Mouse (Mus musculus) hindbrain, embryonic 12.5 days (tissue): ENCODE measurements around the gene Ramp1. TPM values are rescaled to one million over a fixed set of nuclear protein-coding genes. Genes with fewer than 3 reads are reported as not detected.

Experiments used
- ATAC-seq: fragments of 200-750 bp; cut with Nextera tagmentation; 2 replicates; pipeline ENCODE4 v1.8.0; 2017; ENCODE audit warnings: moderate TSS enrichment; ENCODE audit not compliant: low FRiP score
- H3K27ac ChIP-seq: fragments of 300-500 bp; sonication (generic); 2 replicates; pipeline ENCODE4 v1.5.1; 2016; ENCODE audit warnings: mild to moderate bottlenecking
- H3K27me3 ChIP-seq: fragments of 300-500 bp; sonication (generic); 2 replicates; pipeline ENCODE4 v1.6.1; 2016; ENCODE audit warnings: mild to moderate bottlenecking
- H3K36me3 ChIP-seq: fragments of 300-500 bp; sonication (generic); 2 replicates; pipeline ENCODE4 v1.6.1; 2016; ENCODE audit warnings: mild to moderate bottlenecking
- H3K4me1 ChIP-seq: fragments of 300-500 bp; sonication (generic); 2 replicates; pipeline ENCODE4 v1.6.1; 2016
- H3K4me2 ChIP-seq: fragments of 300-500 bp; sonication (generic); replicated peaks from 2 replicates; pipeline ENCODE4 v1.6.1; 2016; ENCODE audit warnings: mild to moderate bottlenecking
- H3K4me3 ChIP-seq: fragments of 300-500 bp; sonication (generic); 2 replicates; pipeline ENCODE4 v1.5.1; 2016; ENCODE audit warnings: mild to moderate bottlenecking
- H3K9ac ChIP-seq: fragments of 300-500 bp; sonication (generic); 2 replicates; pipeline ENCODE4 v1.6.1; 2016; ENCODE audit warnings: mild to moderate bottlenecking, moderate library complexity
- H3K9me3 ChIP-seq: fragments of 300-500 bp; sonication (generic); replicated peaks from 2 replicates; pipeline ENCODE4 v1.6.1; 2016; ENCODE audit warnings: mild to moderate bottlenecking
- WGBS: fragments of 180-500 bp; shearing (Covaris S2); methylation state at CpG from one replicate; pipeline ENCODE4 v1.1.7; 2016; 5-methylcytosine and 5-hydroxymethylcytosine counted together
- polyA plus RNA-seq: library from polyadenylated mRNA; unstranded; fragments of >200 nt; fragmentation: Nextera tagmentation; extraction: Ambion mirVana; gene quantifications from 2 replicates; pipeline ENCODE4 v1.2.1, GENCODE M21; 2016

Ramp1 gene
- polyA plus RNA-seq, 1 experiment from 2014 or later, result 1.1 TPM

- Histone ChIP-seq H3K4me2 (no peak overlapping the region), H3K9me3 (no peaks in the 10 kb centered on the region), H3K4me1 (peaks cover 15% of the 10 kb centered on the region), H3K27ac (no peak overlapping the region), H3K9ac (no peak overlapping the region), H3K36me3 (no peaks in the 10 kb centered on the region), H3K4me3 (no peak overlapping the region), H3K27me3 (peaks cover 30% of the 10 kb centered on the region)
- no peak for ATAC-seq
- 54% methylated on average over 12 of the region's 12 CpGs for WGBS
These were observed 2.3 kb downstream of the Ramp1 start for GRCm38 (mm10) chr1:91181784-91182450.

DNA sequence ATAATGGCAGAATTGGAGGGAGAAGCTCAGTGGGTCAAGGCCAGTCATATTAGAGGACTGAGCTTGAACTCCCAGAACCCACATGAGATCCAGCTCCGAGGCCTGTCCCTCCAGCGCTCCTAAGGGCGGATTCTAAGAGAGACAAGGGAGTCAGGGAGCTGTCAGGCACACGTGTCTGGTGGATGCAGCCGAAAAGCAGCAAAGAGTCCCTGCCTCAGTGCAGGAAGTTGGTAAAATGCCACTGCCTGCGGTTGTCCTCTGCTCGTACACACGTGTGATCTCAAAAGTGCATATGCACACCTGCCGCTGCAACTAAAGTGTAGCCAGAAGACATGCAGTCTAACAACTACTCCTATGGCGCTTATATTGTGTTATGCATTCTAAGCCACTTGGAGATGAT lies 3.7 kb downstream of the Ramp1 start:
- WGBS, result 81% methylated on average over 10 of the region's 10 CpGs
- peaks cover 28% of the 10 kb centered on the region for H3K27me3 ChIP-seq
- H3K9ac ChIP-seq, result no peak overlapping the region
- H3K36me3 ChIP-seq, result no peaks in the 10 kb centered on the region
- no peaks in the 10 kb centered on the region for H3K9me3 ChIP-seq
- H3K27ac ChIP-seq, result no peak overlapping the region
- H3K4me2 ChIP-seq, result no peak overlapping the region
- ATAC-seq, result no peak
- peaks cover 15% of the 10 kb centered on the region for H3K4me1 ChIP-seq
- H3K4me3 ChIP-seq, result no peak overlapping the region

DNA sequence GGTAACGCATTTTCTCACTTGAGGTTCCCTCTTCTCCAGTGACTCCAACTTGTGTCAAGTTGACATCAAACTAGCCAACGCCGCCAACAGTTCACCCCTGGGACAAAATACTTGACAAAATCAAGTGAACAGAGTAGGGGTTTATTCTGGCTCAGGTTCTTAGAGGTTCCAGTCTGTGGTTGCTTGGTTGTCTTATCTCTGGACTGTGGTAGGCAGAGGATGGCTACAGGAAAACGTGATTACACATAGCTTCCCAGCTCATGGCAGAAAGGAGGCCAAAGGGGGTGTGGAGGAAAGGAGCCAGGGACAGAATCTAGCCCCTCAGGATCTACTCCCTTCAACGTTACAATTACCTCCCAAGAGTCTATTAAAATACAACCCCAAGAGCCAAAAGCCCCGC lies 7.1 kb downstream of the Ramp1 start:
- H3K9me3 ChIP-seq, result no peaks in the 10 kb centered on the region
- no peak overlapping the region for H3K27ac ChIP-seq
- H3K27me3 ChIP-seq, result 0 out of 2 replicates have a peak, but pooled peaks cover 3% of the 10 kb centered on the region
- no peak overlapping the region for H3K4me3 ChIP-seq
- H3K4me1 ChIP-seq, result no peaks in the 10 kb centered on the region
- H3K4me2 ChIP-seq, result no peak overlapping the region
- H3K9ac ChIP-seq, result no peak overlapping the region
- 89% methylated on average over 6 of the region's 6 CpGs for WGBS
- H3K36me3 ChIP-seq, result no peaks in the 10 kb centered on the region
- no peak for ATAC-seq

- Histone ChIP-seq H3K4me2 (no peak overlapping the region), H3K9ac (no peak overlapping the region)
- ATAC-seq, result no peak
These were observed 7.7 kb downstream of the Ramp1 start for GRCm38 (mm10) chr1:91187315-91187714.

GRCm38 (mm10) chr1:91187786-91188640 lies 8.4 kb downstream of the Ramp1 start:
- no peak overlapping the region for H3K9ac ChIP-seq
- H3K27ac ChIP-seq, result no peak overlapping the region
- H3K27me3 ChIP-seq, result no peaks in the 10 kb centered on the region
- no peak overlapping the region for H3K4me2 ChIP-seq
- no peak overlapping the region for H3K4me3 ChIP-seq
- H3K9me3 ChIP-seq, result no peaks in the 10 kb centered on the region
- no peaks in the 10 kb centered on the region for H3K4me1 ChIP-seq
- no peaks in the 10 kb centered on the region for H3K36me3 ChIP-seq
- ATAC-seq, result no peak
- WGBS, result 87% methylated on average over 7 of the region's 7 CpGs

More at GRCm38 (mm10) chr1:91187315-91187714, 7.7 kb downstream of the Ramp1 start:
- Histone ChIP-seq H3K4me1 (no peaks in the 10 kb centered on the region), H3K27me3 (0 out of 2 replicates have a peak, but pooled peaks cover 3% of the 10 kb centered on the region), H3K9me3 (no peaks in the 10 kb centered on the region), H3K4me3 (no peak overlapping the region), H3K36me3 (no peaks in the 10 kb centered on the region), H3K27ac (no peak overlapping the region)
- WGBS, result 91% methylated on average over 5 of the region's 5 CpGs

DNA sequence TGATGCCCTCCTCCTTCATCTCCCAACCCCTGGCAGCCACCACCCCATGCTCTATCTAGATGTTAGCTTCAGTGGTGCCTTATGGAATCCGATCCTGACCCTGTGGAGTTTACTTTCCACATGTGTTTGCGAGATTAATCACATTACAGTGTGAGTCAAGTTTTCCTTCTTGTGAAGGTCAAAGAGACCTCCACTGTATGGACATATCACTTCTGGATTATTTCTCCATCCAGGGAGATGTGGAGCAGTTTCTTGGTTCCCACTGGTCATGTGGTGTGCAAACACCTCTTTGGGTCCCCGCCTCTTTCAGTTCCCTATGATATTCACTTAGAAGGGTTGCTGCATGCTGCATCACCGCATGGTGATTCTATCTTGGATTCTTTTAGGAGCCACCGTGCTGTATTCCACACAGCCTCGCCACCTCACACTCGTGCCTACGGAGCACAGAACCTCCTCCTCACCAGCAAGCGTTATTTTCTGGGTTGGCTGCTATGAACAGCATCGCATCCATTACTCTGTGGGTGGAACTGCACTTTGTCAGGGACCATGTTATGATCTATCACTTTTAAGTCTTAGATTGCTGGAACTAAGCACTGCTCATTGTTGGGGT lies 9.3 kb downstream of the Ramp1 start:
- 93% methylated on average over 10 of the region's 10 CpGs for WGBS
- H3K4me3 ChIP-seq, result no peak overlapping the region

DNA sequence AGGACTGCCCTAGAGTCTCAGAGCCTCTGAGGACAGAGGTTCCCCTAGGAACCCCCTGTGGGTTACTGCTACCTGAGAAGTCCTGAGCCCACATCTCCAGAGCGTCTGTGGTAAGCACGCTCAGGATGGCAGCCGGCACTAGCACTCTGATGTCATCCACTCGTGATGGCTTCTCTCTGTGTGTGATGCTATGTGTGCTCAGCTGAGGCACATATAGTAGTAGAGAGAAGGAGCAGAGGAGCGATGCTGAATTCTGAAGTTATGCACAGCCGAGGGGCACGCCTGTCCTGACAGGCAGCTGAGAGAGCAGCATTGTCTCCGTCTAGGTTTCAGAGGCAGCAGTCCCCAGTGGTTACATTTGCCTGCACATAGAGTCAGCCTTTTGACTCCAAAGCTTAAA lies 12.6 kb downstream of the Ramp1 start:
- ATAC-seq, result no peak
- Histone ChIP-seq H3K27ac (no peak overlapping the region), H3K27me3 (no peaks in the 10 kb centered on the region), H3K4me1 (no peaks in the 10 kb centered on the region), H3K4me2 (no peak overlapping the region), H3K9ac (no peak overlapping the region), H3K4me3 (no peak overlapping the region), H3K9me3 (no peaks in the 10 kb centered on the region), H3K36me3 (no peaks in the 10 kb centered on the region)
- WGBS, result 75% methylated on average over 8 of the region's 8 CpGs

More for the DNA sequence above, 9.3 kb downstream of the Ramp1 start:
- Histone ChIP-seq H3K4me2 (no peak overlapping the region), H3K4me1 (no peaks in the 10 kb centered on the region), H3K27me3 (no peaks in the 10 kb centered on the region), H3K9ac (no peak overlapping the region), H3K36me3 (no peaks in the 10 kb centered on the region), H3K27ac (no peak overlapping the region), H3K9me3 (no peaks in the 10 kb centered on the region)
- ATAC-seq, result no peak

DNA sequence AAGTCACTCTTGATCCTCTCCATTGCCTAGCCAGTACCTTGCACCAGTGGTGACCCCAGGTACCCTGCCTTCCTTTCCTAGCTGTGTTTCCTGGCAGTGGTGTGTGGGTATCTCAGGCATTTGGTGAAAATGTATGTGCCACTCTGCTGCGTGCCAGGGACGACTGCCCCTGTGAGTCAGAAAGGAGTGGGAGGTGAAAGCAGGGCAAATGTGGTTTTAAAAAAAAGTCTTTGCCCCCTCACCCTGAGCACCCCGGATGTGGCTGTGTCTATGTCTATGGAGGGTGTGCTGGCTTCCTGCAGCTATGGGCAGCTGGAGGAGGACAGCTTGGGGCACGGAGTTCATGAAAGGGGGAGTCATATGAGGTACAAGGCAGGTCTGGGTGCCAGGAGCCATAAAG lies 13.6 kb downstream of the Ramp1 start:
- no peak for ATAC-seq
- no peaks in the 10 kb centered on the region for H3K9me3 ChIP-seq
- WGBS, result 85% methylated on average over 4 of the region's 4 CpGs

GRCm38 (mm10) chr1:91193680-91194079 lies 14.1 kb downstream of the Ramp1 start:
- H3K27ac ChIP-seq, result no peak overlapping the region
- 81% methylated on average over 4 of the region's 4 CpGs for WGBS
- H3K9me3 ChIP-seq, result no peaks in the 10 kb centered on the region
- H3K4me1 ChIP-seq, result no peaks in the 10 kb centered on the region
- no peaks in the 10 kb centered on the region for H3K36me3 ChIP-seq
- no peak overlapping the region for H3K4me3 ChIP-seq
- no peaks in the 10 kb centered on the region for H3K27me3 ChIP-seq
- no peak overlapping the region for H3K4me2 ChIP-seq
- no peak for ATAC-seq
- no peak overlapping the region for H3K9ac ChIP-seq

More for the DNA sequence above, 13.6 kb downstream of the Ramp1 start:
- no peak overlapping the region for H3K4me3 ChIP-seq
- H3K27me3 ChIP-seq, result no peaks in the 10 kb centered on the region
- no peak overlapping the region for H3K4me2 ChIP-seq
- H3K36me3 ChIP-seq, result no peaks in the 10 kb centered on the region
- no peak overlapping the region for H3K27ac ChIP-seq
- H3K9ac ChIP-seq, result no peak overlapping the region
- H3K4me1 ChIP-seq, result no peaks in the 10 kb centered on the region

GRCm38 (mm10) chr1:91199793-91200192 lies 20.2 kb downstream of the Ramp1 start:
- Histone ChIP-seq H3K4me1 (0 out of 2 replicates have a peak, but pooled peaks cover 4% of the 10 kb centered on the region), H3K27ac (no peak overlapping the region), H3K27me3 (no peaks in the 10 kb centered on the region), H3K4me3 (no peak overlapping the region), H3K4me2 (no peak overlapping the region), H3K9ac (no peak overlapping the region), H3K36me3 (no peaks in the 10 kb centered on the region), H3K9me3 (no peaks in the 10 kb centered on the region)
- ATAC-seq, result no peak
- 87% methylated on average over 10 of the region's 10 CpGs for WGBS

GRCm38 (mm10) chr1:91201122-91201521 lies 21.5 kb downstream of the Ramp1 start:
- H3K4me1 ChIP-seq, result 0 out of 2 replicates have a peak, but pooled peaks cover 4% of the 10 kb centered on the region
- no peak overlapping the region for H3K4me2 ChIP-seq
- H3K9me3 ChIP-seq, result no peaks in the 10 kb centered on the region
- no peak overlapping the region for H3K4me3 ChIP-seq
- H3K9ac ChIP-seq, result no peak overlapping the region
- H3K36me3 ChIP-seq, result no peaks in the 10 kb centered on the region
- ATAC-seq, result no peak
- no peak overlapping the region for H3K27ac ChIP-seq
- WGBS, result 56% methylated on average over 3 of the region's 3 CpGs
- H3K27me3 ChIP-seq, result no peaks in the 10 kb centered on the region

DNA sequence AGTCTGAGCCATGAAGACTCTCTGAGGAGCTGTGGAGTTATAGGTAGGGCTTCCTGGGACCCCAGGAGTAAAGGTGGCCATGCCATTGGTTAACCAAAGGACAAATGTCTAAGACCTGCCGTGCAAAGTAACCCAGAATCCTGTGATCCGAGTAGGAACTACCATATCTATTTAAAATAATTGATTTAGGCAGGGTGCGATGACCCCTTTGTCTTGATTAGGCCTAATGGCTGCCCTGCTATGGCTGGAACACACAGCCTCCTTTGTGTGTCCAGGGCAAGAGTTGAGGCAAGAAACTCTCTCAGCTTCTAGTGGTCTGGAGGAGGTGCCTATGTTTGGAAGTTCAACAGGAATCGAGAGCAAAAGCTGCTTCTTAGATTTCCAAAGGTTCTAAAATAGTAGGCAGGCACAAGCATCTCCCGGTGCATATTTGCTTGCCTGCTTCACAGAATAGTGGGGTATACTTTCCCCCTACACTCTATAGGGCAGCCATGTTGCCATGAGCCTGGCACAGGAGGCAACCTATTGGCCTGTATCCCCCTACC lies 24.7 kb downstream of the Ramp1 start:
- Histone ChIP-seq H3K4me1 (0 out of 2 replicates have a peak, but pooled peaks cover 4% of the 10 kb centered on the region), H3K27ac (no peak overlapping the region), H3K4me3 (no peak overlapping the region), H3K9me3 (no peaks in the 10 kb centered on the region), H3K27me3 (no peaks in the 10 kb centered on the region; the same call in 1 of the 2 replicates), H3K9ac (no peak overlapping the region), H3K4me2 (no peak overlapping the region), H3K36me3 (no peaks in the 10 kb centered on the region)
- ATAC-seq, result no peak
- 86% methylated on average over 5 of the region's 5 CpGs for WGBS
